Mouse (Mus musculus) limb, embryonic 14.5 days (tissue): Measurements from ENCODE around the gene Nlrc3. TPM values are rescaled to one million over a fixed set of nuclear protein-coding genes. Genes with fewer than 3 reads are reported as not detected.
A peak's percentile ranks its signal among the peaks of the same experiment; 100 is the strongest.

Source experiments
- ATAC-seq: fragments of 200-750 bp; cut with Nextera tagmentation; 2 replicates; pipeline ENCODE4 v1.8.0; 2017; ENCODE audit warnings: low read depth, moderate number of reproducible peaks, moderate TSS enrichment; ENCODE audit not compliant: low FRiP score
- DNase-seq: peaks from one replicate; pipeline ENCODE4 v3.0.0-alpha.2; 2015; ENCODE audit warnings: low spot score
- H3K27ac ChIP-seq: fragments of 300-500 bp; sonication (generic); replicated peaks from 2 replicates; pipeline ENCODE4 v1.5.1; 2014; ENCODE audit warnings: low read depth, mild to moderate bottlenecking, low read length, moderate library complexity, mixed read lengths
- H3K27me3 ChIP-seq: fragments of 300-500 bp; sonication (generic); 2 replicates; pipeline ENCODE4 v1.6.1; 2014; ENCODE audit warnings: low read length, mixed read lengths; ENCODE audit not compliant: control insufficient read depth, insufficient read depth
- H3K36me3 ChIP-seq: fragments of 300-500 bp; sonication (generic); 2 replicates; pipeline ENCODE4 v1.6.1; 2014; ENCODE audit warnings: mild to moderate bottlenecking, low read length, moderate library complexity, mixed read lengths; ENCODE audit not compliant: control insufficient read depth, insufficient read depth
- H3K4me1 ChIP-seq: fragments of 300-500 bp; sonication (generic); 2 replicates; pipeline ENCODE4 v1.6.1; 2014; ENCODE audit warnings: antibody characterized with exemption, low read length, mixed read lengths; ENCODE audit not compliant: control insufficient read depth, insufficient read depth
- H3K4me2 ChIP-seq: fragments of 300-500 bp; sonication (generic); replicated peaks from 2 replicates; pipeline ENCODE4 v1.6.1; 2014; ENCODE audit warnings: low read depth, mild to moderate bottlenecking, low read length, moderate library complexity; ENCODE audit not compliant: severe bottlenecking
- H3K4me3 ChIP-seq: fragments of 300-500 bp; sonication (generic); replicated peaks from 2 replicates; pipeline ENCODE4 v1.5.1; 2014; ENCODE audit warnings: low read length
- H3K9ac ChIP-seq: fragments of 300-500 bp; sonication (generic); 2 replicates; pipeline ENCODE4 v1.6.1; 2014; ENCODE audit warnings: mild to moderate bottlenecking, low read depth, low read length, moderate library complexity; ENCODE audit not compliant: severe bottlenecking
- H3K9me3 ChIP-seq: fragments of 300-500 bp; sonication (generic); 2 replicates; pipeline ENCODE4 v1.6.1; 2016; ENCODE audit warnings: low read length; ENCODE audit not compliant: control insufficient read depth
- POLR2A ChIP-seq: fragments of 200-500 bp; IDR thresholded peaks from 2 replicates; pipeline ENCODE4 v1.8.0; 2012; ENCODE audit warnings: inconsistent platforms, mild to moderate bottlenecking, moderate library complexity, borderline replicate concordance; ENCODE audit not compliant: insufficient read depth, insufficient read length; ENCODE audit errors: extremely low read depth
- WGBS: fragments of 180-500 bp; shearing (Covaris S2); extraction: QIAGEN DNeasy Blood & Tissue Kit; methylation state at CpG from one replicate; pipeline ENCODE4 v1.1.7; 2014; 5-methylcytosine and 5-hydroxymethylcytosine counted together
- microRNA-seq: library from miRNA; unstranded; fragments of <30 nt; microRNA quantifications from one replicate; pipeline ENCODE4, GENCODE M21; 2016
- polyA plus RNA-seq, 2 experiments: library from polyadenylated mRNA; depleted of rRNA in 1 of 2; stranded (reverse) in 1 of 2; unstranded in 1 of 2; fragments of >200 nt; fragmentation: Nextera tagmentation in 1 of 2; extraction: Ambion mirVana in 1 of 2; gene quantifications; 2 replicates each; pipeline versions ENCODE4 v1.2.1 to v1.2.3; 2012 to 2014

The Nlrc3 gene
- polyA plus RNA-seq, 2 experiments = 1.1 to 2.7 TPM

DNA sequence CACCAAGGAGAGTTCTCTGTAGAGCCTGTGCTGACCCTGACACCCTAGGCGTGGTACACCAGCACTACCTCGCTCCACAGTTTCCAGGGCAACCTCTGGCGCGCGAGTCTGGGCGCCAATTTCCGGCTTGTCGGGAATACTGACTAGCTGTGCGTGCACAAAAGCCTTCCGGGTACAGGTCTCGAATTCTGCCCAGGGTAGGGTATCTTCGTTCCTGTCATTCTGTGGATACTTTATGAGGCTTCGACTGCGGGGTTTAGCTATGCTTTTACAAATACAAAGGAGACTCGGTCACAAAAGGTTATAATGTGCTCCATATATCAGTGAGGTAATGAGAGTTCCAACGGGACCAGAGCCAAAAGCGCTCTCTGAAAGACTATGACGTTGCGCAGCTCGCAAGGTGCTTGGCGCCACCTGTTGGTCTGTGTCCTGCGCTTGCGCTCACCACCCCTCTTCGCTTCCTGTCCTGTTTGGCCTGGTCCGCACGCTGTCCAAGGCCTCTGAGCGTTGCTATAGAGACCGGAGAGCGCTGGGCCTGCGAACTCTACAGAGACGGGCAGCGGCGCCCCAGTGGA is 67.8 kb downstream of the Nlrc3 start, which contains the start of the genes 1700037C18Rik and Cluap1:
1700037C18Rik (minus strand) TSS at position 153 of the 575 bp plus-strand sequence.
Cluap1 (plus strand) TSS at position 265 of the 575 bp plus-strand sequence.
- H3K36me3 ChIP-seq = peaks cover 47% of the 10 kb centered on the region
- WGBS = under 1% methylated on average over 33 of the region's 33 CpGs
- peak; percentile 96 for ATAC-seq

GRCm38 (mm10) chr16:3907471-3907870 is 69.0 kb downstream of the Nlrc3 start:
- DNase-seq = no peak
- Histone ChIP-seq H3K4me3 (0 out of 2 replicates have a peak overlapping the region, but pooled peaks have one; percentile 53), H3K9ac (no peak overlapping the region), H3K9me3 (no peaks in the 10 kb centered on the region), H3K27me3 (no peaks in the 10 kb centered on the region), H3K4me1 (peaks cover 4% of the 10 kb centered on the region; the same call in 1 of the 2 replicates), H3K4me2 (no peak overlapping the region), H3K27ac (no peak overlapping the region), H3K36me3 (peaks cover 47% of the 10 kb centered on the region)
- TF ChIP-seq POLR2A = no peak
- 83% methylated on average over 2 of the region's 2 CpGs for WGBS
- no peak for ATAC-seq

More for the DNA sequence above, 67.8 kb downstream of the Nlrc3 start, which contains the start of the genes 1700037C18Rik and Cluap1:
- peak within 1 kb of the TSS; percentile 63 for H3K4me2 ChIP-seq
- peaks cover 4% of the 10 kb centered on the region; the same call in 1 of the 2 replicates for H3K4me1 ChIP-seq
- H3K27me3 ChIP-seq = no peaks in the 10 kb centered on the region
- no peaks in the 10 kb centered on the region for H3K9me3 ChIP-seq
- peak within 1 kb of the TSS; percentile 69 for H3K9ac ChIP-seq
- TF ChIP-seq POLR2A = peak; percentile 84; the same call in 1 of the 2 replicates
- H3K27ac ChIP-seq = peak within 1 kb of the TSS; percentile 50
- peak within 1 kb of the TSS; percentile 53 for H3K4me3 ChIP-seq
- peak; percentile 95 for DNase-seq

GRCm38 (mm10) chr16:3896553-3896952 is 79.9 kb downstream of the Nlrc3 start:
- TF ChIP-seq POLR2A = no peak
- H3K27ac ChIP-seq = no peak overlapping the region
- H3K27me3 ChIP-seq = no peaks in the 10 kb centered on the region
- DNase-seq (no peak), ATAC-seq (no peak)
- no peaks in the 10 kb centered on the region for H3K4me1 ChIP-seq
- WGBS = 82% methylated on average over 1 of the region's 1 CpGs
- H3K4me2 ChIP-seq = no peak overlapping the region
- H3K9ac ChIP-seq = no peak overlapping the region
- no peaks in the 10 kb centered on the region for H3K9me3 ChIP-seq
- no peak overlapping the region for H3K4me3 ChIP-seq
- H3K36me3 ChIP-seq = peaks cover 52% of the 10 kb centered on the region

- ATAC-seq (no peak), DNase-seq (no peak)
- TF ChIP-seq POLR2A = no peak
- 75% methylated on average over 6 of the region's 6 CpGs for WGBS
- Histone ChIP-seq H3K4me3 (no peak overlapping the region), H3K27me3 (no peaks in the 10 kb centered on the region), H3K9me3 (no peaks in the 10 kb centered on the region), H3K27ac (no peak overlapping the region), H3K4me1 (no peaks in the 10 kb centered on the region), H3K9ac (no peak overlapping the region), H3K4me2 (no peak overlapping the region), H3K36me3 (peaks cover 47% of the 10 kb centered on the region)
Observed at GRCm38 (mm10) chr16:3896046-3896445, 80.4 kb downstream of the Nlrc3 start.

- H3K9me3 ChIP-seq = no peaks in the 10 kb centered on the region
- DNase-seq (peak; percentile 26), ATAC-seq (no peak)
- H3K36me3 ChIP-seq = peaks cover 40% of the 10 kb centered on the region
- H3K9ac ChIP-seq = no peak overlapping the region
- WGBS = 70% methylated on average over 9 of the region's 9 CpGs
- H3K27ac ChIP-seq = 0 out of 2 replicates have a peak overlapping the region, but pooled peaks have one; percentile 50
- H3K4me3 ChIP-seq = no peak overlapping the region
- no peak overlapping the region for H3K4me2 ChIP-seq
- no peaks in the 10 kb centered on the region for H3K27me3 ChIP-seq
- no peaks in the 10 kb centered on the region for H3K4me1 ChIP-seq
- TF ChIP-seq POLR2A = no peak
Observed at GRCm38 (mm10) chr16:3895173-3895792, 81.1 kb downstream of the Nlrc3 start.

Small RNAs within 50 kb of the gene (microRNA-seq; reads per million reads assigned to microRNA genes)
- gene Gm23493 = not detected

Other genes with a start within 250 kb of the Nlrc3 start
- gene Zfp263, start 232.5 kb downstream of the Nlrc3 start, polyA plus RNA-seq (2012; rRNA removed) = 14.6 and 16.2 TPM in 2 replicates
- 27.6 and 27.8 TPM in 2 replicates for gene Zfp263, start 232.5 kb downstream of the Nlrc3 start, polyA plus RNA-seq (2014; fragmentation: Nextera tagmentation; extraction: Ambion mirVana)
- gene Olfr15, start 145.8 kb downstream of the Nlrc3 start, polyA plus RNA-seq (2012; rRNA removed) = not detected in 2 replicates
- not detected in 2 replicates for gene Olfr15, start 145.8 kb downstream of the Nlrc3 start, polyA plus RNA-seq (2014; fragmentation: Nextera tagmentation; extraction: Ambion mirVana)
- 2.7 and 3.0 TPM in 2 replicates for gene Zfp174, start 129.4 kb downstream of the Nlrc3 start, polyA plus RNA-seq (2012; rRNA removed)
- 1.7 and 1.8 TPM in 2 replicates for gene Zfp174, start 129.4 kb downstream of the Nlrc3 start, polyA plus RNA-seq (2014; fragmentation: Nextera tagmentation; extraction: Ambion mirVana)
- gene Naa60, start 104.3 kb downstream of the Nlrc3 start, polyA plus RNA-seq (2012; rRNA removed) = 59.5 and 72.1 TPM in 2 replicates
- 62.2 and 63.0 TPM in 2 replicates for gene Naa60, start 104.3 kb downstream of the Nlrc3 start, polyA plus RNA-seq (2014; fragmentation: Nextera tagmentation; extraction: Ambion mirVana)
- gene Zfp597, start 92.1 kb downstream of the Nlrc3 start, polyA plus RNA-seq (2012; rRNA removed) = 5.1 and 7.0 TPM in 2 replicates
- 5.7 and 7.9 TPM in 2 replicates for gene Zfp597, start 92.1 kb downstream of the Nlrc3 start, polyA plus RNA-seq (2014; fragmentation: Nextera tagmentation; extraction: Ambion mirVana)
- gene Gm20695, start 92.0 kb downstream of the Nlrc3 start, polyA plus RNA-seq (2012; rRNA removed) = 0.37 and 0.78 TPM in 2 replicates
- gene Gm20695, start 92.0 kb downstream of the Nlrc3 start, polyA plus RNA-seq (2014; fragmentation: Nextera tagmentation; extraction: Ambion mirVana) = 2.2 and 3.7 TPM in 2 replicates
- 3.2 and 6.8 TPM in 2 replicates for gene 1700037C18Rik, start 67.9 kb downstream of the Nlrc3 start, polyA plus RNA-seq (2012; rRNA removed)
- gene 1700037C18Rik, start 67.9 kb downstream of the Nlrc3 start, polyA plus RNA-seq (2014; fragmentation: Nextera tagmentation; extraction: Ambion mirVana) = 4.9 and 5.8 TPM in 2 replicates
- 17.3 and 28.1 TPM in 2 replicates for gene Cluap1, start 67.8 kb downstream of the Nlrc3 start, polyA plus RNA-seq (2012; rRNA removed)
- 29.9 and 33.2 TPM in 2 replicates for gene Cluap1, start 67.8 kb downstream of the Nlrc3 start, polyA plus RNA-seq (2014; fragmentation: Nextera tagmentation; extraction: Ambion mirVana)
- 46.0 and 47.5 TPM in 2 replicates for gene Slx4, start 27.1 kb upstream of the Nlrc3 start, polyA plus RNA-seq (2012; rRNA removed)
- gene Slx4, start 27.1 kb upstream of the Nlrc3 start, polyA plus RNA-seq (2014; fragmentation: Nextera tagmentation; extraction: Ambion mirVana) = 24.4 and 28.9 TPM in 2 replicates
- gene Dnase1, start 60.3 kb upstream of the Nlrc3 start, polyA plus RNA-seq (2012; rRNA removed) = 0.01 and 0.10 TPM in 2 replicates
- 5.3 and 6.2 TPM in 2 replicates for gene Dnase1, start 60.3 kb upstream of the Nlrc3 start, polyA plus RNA-seq (2014; fragmentation: Nextera tagmentation; extraction: Ambion mirVana)
- gene Trap1, start 101.2 kb upstream of the Nlrc3 start, polyA plus RNA-seq (2012; rRNA removed) = 87.6 and 95.6 TPM in 2 replicates
- 82.8 and 86.6 TPM in 2 replicates for gene Trap1, start 101.2 kb upstream of the Nlrc3 start, polyA plus RNA-seq (2014; fragmentation: Nextera tagmentation; extraction: Ambion mirVana)
- gene Crebbp, start 237.4 kb upstream of the Nlrc3 start, polyA plus RNA-seq (2012; rRNA removed) = 31.3 and 36.7 TPM in 2 replicates
- gene Crebbp, start 237.4 kb upstream of the Nlrc3 start, polyA plus RNA-seq (2014; fragmentation: Nextera tagmentation; extraction: Ambion mirVana) = 55.7 and 60.5 TPM in 2 replicates